ENCODE assay signal across 26 mouse cellular contexts in the genomic region with DNA sequence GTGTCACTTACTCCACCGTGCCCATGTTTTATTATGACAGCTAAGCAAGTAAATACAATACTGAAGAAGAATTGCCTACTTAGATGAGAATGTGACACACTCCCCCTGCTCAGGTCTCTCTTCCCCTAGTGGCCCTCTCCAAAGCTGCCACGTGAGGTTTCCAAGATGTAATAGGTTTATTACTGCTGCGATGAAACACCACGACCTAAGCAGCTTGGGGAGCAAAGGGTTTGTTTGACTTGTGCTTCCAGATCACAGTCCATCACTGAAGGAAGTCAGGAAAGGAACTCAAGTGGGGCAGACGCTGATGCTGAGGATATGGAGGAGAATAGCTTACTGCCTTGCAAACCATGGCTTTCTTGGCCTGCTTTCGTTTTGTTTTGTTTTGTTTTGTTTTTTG.
"Had no signal": no experiment of that assay in that cellular context is flagged by ENCODE, and none has a peak within 500 bp of the region (broad histone marks: within the 10 kb centered on the region; RNA-seq: fewer than 3 reads in every experiment).

No protein-coding gene starts in this region.

- ATAC-seq: forebrain, postnatal 0 days; hindbrain, embryonic 16.5 days; inflammation-experienced regulatory T-cells, adult 6 months had no signal

- H3K36me3 ChIP-seq: heart, embryonic 10.5 days; heart, embryonic 12.5 days; hindbrain, embryonic 10.5 days; hindbrain, embryonic 12.5 days; kidney, embryonic 15.5 days; limb, embryonic 10.5 days; limb, embryonic 12.5 days; liver, embryonic 13.5 days had no signal

- DNase-seq: forebrain, postnatal 0 days; gastrocnemius, postnatal 14 days; gastrocnemius, postnatal 36 days; heart, adult 11 months; heart, postnatal 10 days; heart, postnatal 4 days; kidney, adult 2 months; kidney, adult 9 months; kidney, postnatal 14 days; kidney, postnatal 36 days; layer of hippocampus, adult 9-11 months; layer of hippocampus, postnatal 36 days; liver; liver, embryonic 13.5 days had no signal

- H3K9ac ChIP-seq: forebrain, postnatal 0 days; heart, embryonic 12.5 days; hindbrain, embryonic 12.5 days; hindbrain, embryonic 14.5 days; kidney, embryonic 15.5 days; limb, embryonic 12.5 days; liver, embryonic 13.5 days had no signal

- H3K4me2 ChIP-seq: heart, embryonic 12.5 days; hindbrain, embryonic 12.5 days; hindbrain, embryonic 14.5 days; kidney, embryonic 15.5 days; limb, embryonic 12.5 days; liver, embryonic 11.5 days; liver, embryonic 13.5 days had no signal

- H3K27me3 ChIP-seq: heart, embryonic 12.5 days; kidney, embryonic 15.5 days; limb, embryonic 12.5 days; liver, embryonic 13.5 days had no signal

- H3K27ac ChIP-seq: heart, embryonic 10.5 days; hindbrain, embryonic 10.5 days; hindbrain, embryonic 12.5 days; hindbrain, embryonic 14.5 days; kidney, embryonic 15.5 days; kidney, postnatal 0 days; limb, embryonic 10.5 days; limb, embryonic 12.5 days; liver, embryonic 13.5 days had no signal

- H3K9me3 ChIP-seq: heart, embryonic 10.5 days; heart, embryonic 12.5 days; hindbrain, embryonic 10.5 days; hindbrain, embryonic 12.5 days; kidney, embryonic 15.5 days; limb, embryonic 10.5 days; limb, embryonic 12.5 days; liver, embryonic 13.5 days had no signal

- H3K4me1 ChIP-seq: liver, embryonic 13.5 days had no signal

- H3K4me3 ChIP-seq: heart, embryonic 10.5 days; heart, embryonic 12.5 days; hindbrain, embryonic 10.5 days; hindbrain, embryonic 12.5 days; kidney, embryonic 15.5 days; limb, embryonic 10.5 days; limb, embryonic 12.5 days; liver, embryonic 13.5 days had no signal
